Mouse (Mus musculus) lung, postnatal 0 days (tissue): ENCODE measurements at regions not wholly inside any gene's neighbourhood (a gene's known extent, or its start where the extent isn't known, plus 50 kb on each side); places are given as distances from the start of the nearest gene placed in this dataset.

Experiments
- ATAC-seq: fragments of 200-750 bp; cut with Nextera tagmentation; 2 replicates; pipeline ENCODE4 v1.8.0; 2017; ENCODE audit warnings: moderate library complexity
- DNase-seq: peaks from one replicate; pipeline ENCODE4 v3.0.0-alpha.2; 2016; ENCODE audit warnings: low spot score
- H3K27ac ChIP-seq: fragments of 300-500 bp; sonication (generic); 2 replicates; pipeline ENCODE4 v1.5.1; 2014; ENCODE audit warnings: antibody characterized with exemption, mild to moderate bottlenecking, low read length, mixed read lengths
- H3K27me3 ChIP-seq: fragments of 300-500 bp; sonication (generic); replicated peaks from 2 replicates; pipeline ENCODE4 v1.6.1; 2014; ENCODE audit warnings: low read length, mixed read lengths; ENCODE audit not compliant: insufficient read depth
- H3K36me3 ChIP-seq: fragments of 300-500 bp; sonication (generic); 2 replicates; pipeline ENCODE4 v1.6.1; 2014; ENCODE audit warnings: low read length, mixed read lengths; ENCODE audit not compliant: insufficient read depth
- H3K4me1 ChIP-seq: fragments of 300-500 bp; sonication (generic); 2 replicates; pipeline ENCODE4 v1.6.1; 2014; ENCODE audit warnings: antibody characterized with exemption, low read depth, low read length, mixed read lengths; ENCODE audit not compliant: insufficient read depth
- H3K4me2 ChIP-seq: fragments of 300-500 bp; sonication (generic); replicated peaks from 2 replicates; pipeline ENCODE4 v1.6.1; 2014; ENCODE audit warnings: low read depth, mild to moderate bottlenecking, low read length, moderate library complexity, mixed read lengths
- H3K4me3 ChIP-seq: fragments of 300-500 bp; sonication (generic); 2 replicates; pipeline ENCODE4 v1.5.1; 2014; ENCODE audit warnings: low read depth, low read length
- H3K9ac ChIP-seq: fragments of 300-500 bp; sonication (generic); replicated peaks from 2 replicates; pipeline ENCODE4 v1.6.1; 2014; ENCODE audit warnings: low read depth, mild to moderate bottlenecking
- H3K9me3 ChIP-seq: fragments of 300-500 bp; sonication (generic); 2 replicates; pipeline ENCODE4 v1.6.1; 2016; ENCODE audit warnings: low read length, mixed read lengths
- CTCF ChIP-seq: IDR thresholded peaks from 2 replicates; pipeline ENCODE4 v1.5.1; 2016; ENCODE audit warnings: antibody characterized with exemption, mild to moderate bottlenecking
- EP300 ChIP-seq: IDR thresholded peaks from 2 replicates; pipeline ENCODE4 v1.6.1; 2016; ENCODE audit warnings: antibody characterized with exemption, mild to moderate bottlenecking, control low read depth
- WGBS: fragments of 180-500 bp; shearing (Covaris S2); extraction: QIAGEN DNeasy Blood & Tissue Kit; methylation state at CpG from one replicate; pipeline ENCODE4 v1.1.7; 2014; 5-methylcytosine and 5-hydroxymethylcytosine counted together

GRCm38 (mm10) chr11:30372924-30373323 lies 98.7 kb downstream of the 4930505A04Rik start:
- no peak for TF ChIP-seq CTCF
- no peak for TF ChIP-seq EP300
- no peak overlapping the region for H3K4me3 ChIP-seq
- no peaks in the 10 kb centered on the region for H3K36me3 ChIP-seq
- no peaks in the 10 kb centered on the region for H3K4me1 ChIP-seq
- ATAC-seq: no peak
- DNase-seq: no peak
- no peak overlapping the region for H3K27ac ChIP-seq
- no peaks in the 10 kb centered on the region; the same call in 1 of the 2 replicates for H3K9me3 ChIP-seq
- no peaks in the 10 kb centered on the region for H3K27me3 ChIP-seq
- no peak overlapping the region for H3K4me2 ChIP-seq
- H3K9ac ChIP-seq: no peak overlapping the region

GRCm38 (mm10) chr11:30371963-30372362 lies 99.7 kb downstream of the 4930505A04Rik start:
- H3K9ac ChIP-seq: no peak overlapping the region
- no peak for DNase-seq

GRCm38 (mm10) chr11:30369601-30370240 lies 101.7 kb upstream of the Sptbn1 start:
- DNase-seq (peak; percentile 21), ATAC-seq (peak; percentile 65)

More at GRCm38 (mm10) chr11:30371963-30372362, 99.7 kb downstream of the 4930505A04Rik start:
- Histone ChIP-seq H3K4me1 (no peaks in the 10 kb centered on the region), H3K27me3 (no peaks in the 10 kb centered on the region), H3K27ac (no peak overlapping the region), H3K9me3 (no peaks in the 10 kb centered on the region; the same call in 1 of the 2 replicates), H3K4me3 (no peak overlapping the region), H3K36me3 (no peaks in the 10 kb centered on the region), H3K4me2 (no peak overlapping the region)
- TF ChIP-seq CTCF (no peak), EP300 (no peak)
- no peak for ATAC-seq
- 70% methylated on average over 1 of the region's 1 CpGs for WGBS

GRCm38 (mm10) chr11:30367373-30368225 lies 99.6 kb upstream of the Sptbn1 start:
- WGBS: 55% methylated on average over 5 of the region's 5 CpGs
- Histone ChIP-seq H3K36me3 (no peaks in the 10 kb centered on the region), H3K27me3 (no peaks in the 10 kb centered on the region), H3K9me3 (no peaks in the 10 kb centered on the region), H3K4me3 (no peak overlapping the region), H3K4me1 (no peaks in the 10 kb centered on the region), H3K4me2 (no peak overlapping the region), H3K9ac (no peak overlapping the region), H3K27ac (no peak overlapping the region)
- DNase-seq (no peak), ATAC-seq (no peak)
- TF ChIP-seq CTCF (no peak), EP300 (no peak)

More at GRCm38 (mm10) chr11:30369601-30370240, 101.7 kb upstream of the Sptbn1 start:
- no peak; the same call in 1 of the 2 replicates for TF ChIP-seq EP300
- TF ChIP-seq CTCF: no peak
- WGBS: 70% methylated on average over 2 of the region's 2 CpGs
- no peaks in the 10 kb centered on the region for H3K27me3 ChIP-seq
- no peak overlapping the region for H3K9ac ChIP-seq
- H3K4me3 ChIP-seq: no peak overlapping the region
- no peak overlapping the region for H3K27ac ChIP-seq
- H3K4me1 ChIP-seq: no peaks in the 10 kb centered on the region
- H3K4me2 ChIP-seq: no peak overlapping the region
- H3K9me3 ChIP-seq: no peaks in the 10 kb centered on the region; the same call in 1 of the 2 replicates
- H3K36me3 ChIP-seq: no peaks in the 10 kb centered on the region

- H3K9ac ChIP-seq: no peak overlapping the region
Observed at GRCm38 (mm10) chr11:30366491-30366890, 98.5 kb upstream of the Sptbn1 start.

GRCm38 (mm10) chr11:30364993-30365392 lies 97.0 kb upstream of the Sptbn1 start:
- H3K4me1 ChIP-seq: no peaks in the 10 kb centered on the region
- no peak overlapping the region for H3K4me2 ChIP-seq
- WGBS: 53% methylated on average over 3 of the region's 3 CpGs
- ATAC-seq (no peak), DNase-seq (no peak)
- no peaks in the 10 kb centered on the region for H3K27me3 ChIP-seq
- H3K27ac ChIP-seq: no peak overlapping the region
- no peaks in the 10 kb centered on the region for H3K9me3 ChIP-seq
- no peak for TF ChIP-seq EP300
- TF ChIP-seq CTCF: no peak
- H3K9ac ChIP-seq: no peak overlapping the region
- no peak overlapping the region for H3K4me3 ChIP-seq
- H3K36me3 ChIP-seq: no peaks in the 10 kb centered on the region

More at GRCm38 (mm10) chr11:30366491-30366890, 98.5 kb upstream of the Sptbn1 start:
- H3K27ac ChIP-seq: no peak overlapping the region
- H3K27me3 ChIP-seq: no peaks in the 10 kb centered on the region
- 69% methylated on average over 2 of the region's 2 CpGs for WGBS
- TF ChIP-seq CTCF (no peak), EP300 (no peak)
- H3K4me1 ChIP-seq: no peaks in the 10 kb centered on the region
- DNase-seq: no peak
- no peak overlapping the region for H3K4me3 ChIP-seq
- no peak overlapping the region for H3K4me2 ChIP-seq
- no peaks in the 10 kb centered on the region for H3K36me3 ChIP-seq
- ATAC-seq: no peak
- H3K9me3 ChIP-seq: no peaks in the 10 kb centered on the region
